Mouse (Mus musculus) heart, embryonic 13.5 days (tissue): ENCODE data around the gene Gm17019. TPM values are rescaled to one million over a fixed set of nuclear protein-coding genes. Genes with fewer than 3 reads are reported as not detected.
"Not testable (repeated sequence)": the region's sequence is repeated elsewhere in the genome, so short reads cannot be mapped to it uniquely, and the experiment has no call there.

ENCODE experiments used
- ATAC-seq: fragments of 200-750 bp; cut with Nextera tagmentation; 2 replicates; pipeline ENCODE4 v1.8.0; 2017; ENCODE audit warnings: moderate TSS enrichment; ENCODE audit not compliant: insufficient number of reproducible peaks, low FRiP score, low TSS enrichment; ENCODE audit errors: extremely low read depth
- H3K27ac ChIP-seq: fragments of 300-500 bp; sonication (generic); replicated peaks from 2 replicates; pipeline ENCODE4 v1.5.1; 2015; ENCODE audit warnings: moderate library complexity, mild to moderate bottlenecking, inconsistent platforms
- H3K27me3 ChIP-seq: fragments of 300-500 bp; sonication (generic); replicated peaks from 2 replicates; pipeline ENCODE4 v1.6.1; 2015; ENCODE audit warnings: mild to moderate bottlenecking, inconsistent platforms
- H3K36me3 ChIP-seq: fragments of 300-500 bp; sonication (generic); 2 replicates; pipeline ENCODE4 v1.6.1; 2015; ENCODE audit warnings: mild to moderate bottlenecking, inconsistent platforms
- H3K4me1 ChIP-seq: fragments of 300-500 bp; sonication (generic); 2 replicates; pipeline ENCODE4 v1.6.1; 2015; ENCODE audit warnings: inconsistent platforms
- H3K4me2 ChIP-seq: fragments of 300-500 bp; sonication (generic); 2 replicates; pipeline ENCODE4 v1.6.1; 2015; ENCODE audit warnings: inconsistent platforms, mild to moderate bottlenecking, moderate library complexity
- H3K4me3 ChIP-seq: fragments of 300-500 bp; sonication (generic); 2 replicates; pipeline ENCODE4 v1.5.1; 2015; ENCODE audit warnings: moderate library complexity, mild to moderate bottlenecking, inconsistent platforms
- H3K9ac ChIP-seq: fragments of 300-500 bp; sonication (generic); 2 replicates; pipeline ENCODE4 v1.6.1; 2015; ENCODE audit warnings: inconsistent platforms, mild to moderate bottlenecking, moderate library complexity
- H3K9me3 ChIP-seq: fragments of 300-500 bp; sonication (generic); 2 replicates; pipeline ENCODE4 v1.6.1; 2016; ENCODE audit warnings: inconsistent platforms
- WGBS: fragments of 180-500 bp; shearing (Covaris S2); methylation state at CpG from one replicate; pipeline ENCODE4 v1.1.7; 2015; ENCODE audit warnings: mixed read lengths; 5-methylcytosine and 5-hydroxymethylcytosine counted together
- polyA plus RNA-seq: library from polyadenylated mRNA; unstranded; fragments of >200 nt; fragmentation: Nextera tagmentation; extraction: Ambion mirVana; gene quantifications from 2 replicates; pipeline ENCODE4 v1.2.1, GENCODE M21; 2015

Gene Gm17019
- polyA plus RNA-seq, 1 experiment from 2014 or later, result not detected

GRCm38 (mm10) chr5:15020067-15020466 lies 12.7 kb downstream of the Gm17019 start:
- H3K27ac ChIP-seq, H3K27me3 ChIP-seq, H3K4me3 ChIP-seq, H3K9ac ChIP-seq, H3K4me2 ChIP-seq, ATAC-seq, H3K36me3 ChIP-seq, H3K4me1 ChIP-seq: not testable (repeated sequence)
- 63% methylated on average over 2 of the region's 2 CpGs for WGBS
- H3K9me3 ChIP-seq, result peaks cover 38% of the 10 kb centered on the region

DNA sequence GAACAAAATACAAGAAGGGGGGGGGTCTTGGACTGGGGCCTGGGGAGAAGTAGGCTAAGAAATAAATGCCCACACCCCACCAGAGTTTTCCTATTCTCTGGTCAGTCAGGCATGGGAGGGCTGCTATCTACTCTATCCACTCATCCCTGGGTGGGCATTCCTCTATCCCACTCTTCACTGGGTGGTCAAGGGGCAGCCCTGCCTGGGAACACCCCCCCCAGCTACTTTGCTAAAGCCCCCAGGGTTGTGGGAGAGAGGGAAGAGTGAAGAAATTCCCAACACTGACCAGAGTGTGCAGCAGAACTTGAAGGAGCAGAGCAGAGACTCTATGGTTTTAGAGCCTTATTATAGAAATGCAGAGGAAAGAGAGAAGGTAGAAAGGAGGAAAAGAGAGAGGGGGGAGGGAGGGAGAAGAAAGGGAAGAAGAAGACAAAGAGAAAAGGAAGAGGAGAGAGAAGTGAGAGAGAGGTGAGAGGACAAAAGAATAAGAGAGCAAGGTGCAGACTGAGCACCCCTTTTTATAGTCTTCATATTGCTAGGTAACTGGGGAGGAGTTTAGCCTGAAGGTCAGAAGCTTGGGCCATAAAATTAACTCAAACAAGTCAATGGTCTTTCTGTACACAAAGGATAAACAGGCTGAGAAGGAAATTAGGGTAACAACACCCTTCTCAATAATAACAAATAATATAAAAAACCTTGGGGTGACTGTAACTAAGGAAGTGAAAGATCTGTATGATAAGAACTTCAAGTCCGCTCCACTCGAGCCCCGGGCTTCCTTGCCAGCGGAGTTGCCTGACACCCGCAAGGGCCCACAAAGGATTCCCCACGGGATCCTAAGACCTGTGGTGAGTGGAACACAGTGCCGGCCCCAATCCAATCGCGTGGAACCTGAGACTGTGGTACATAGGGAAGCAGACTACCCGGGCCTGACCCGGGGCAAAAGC lies 21.9 kb downstream of the Gm17019 start:
- not testable (repeated sequence) for H3K4me2 ChIP-seq, H3K4me3 ChIP-seq, H3K27me3 ChIP-seq, ATAC-seq, H3K27ac ChIP-seq, H3K4me1 ChIP-seq, H3K36me3 ChIP-seq, H3K9ac ChIP-seq
- peaks cover 17% of the 10 kb centered on the region for H3K9me3 ChIP-seq
- 76% methylated on average over 11 of the region's 11 CpGs for WGBS

DNA sequence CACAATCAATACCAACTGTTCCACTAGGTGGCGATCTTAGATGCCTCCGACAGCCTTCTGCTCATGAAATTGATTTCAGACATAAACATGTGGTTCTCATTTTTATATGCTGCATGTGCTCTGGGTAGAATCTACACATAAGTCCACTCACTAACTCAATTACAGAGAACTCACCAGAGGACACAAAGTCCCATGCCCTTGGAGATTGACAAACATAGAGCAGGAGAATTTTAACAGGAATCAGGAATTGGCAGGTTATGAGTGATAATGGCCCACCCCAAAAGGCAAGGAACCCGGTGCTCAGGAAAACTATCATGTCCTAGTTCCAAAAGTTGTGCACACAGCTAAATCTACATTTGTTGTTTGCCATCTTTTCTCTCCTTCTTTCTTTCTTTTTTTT lies 25.9 kb downstream of the Gm17019 start:
- H3K4me1 ChIP-seq, ATAC-seq, H3K36me3 ChIP-seq, H3K27me3 ChIP-seq, H3K4me2 ChIP-seq, H3K4me3 ChIP-seq, H3K9ac ChIP-seq, H3K27ac ChIP-seq: not testable (repeated sequence)
- WGBS, result 46% methylated on average over 3 of the region's 3 CpGs
- peaks cover 37% of the 10 kb centered on the region for H3K9me3 ChIP-seq

DNA sequence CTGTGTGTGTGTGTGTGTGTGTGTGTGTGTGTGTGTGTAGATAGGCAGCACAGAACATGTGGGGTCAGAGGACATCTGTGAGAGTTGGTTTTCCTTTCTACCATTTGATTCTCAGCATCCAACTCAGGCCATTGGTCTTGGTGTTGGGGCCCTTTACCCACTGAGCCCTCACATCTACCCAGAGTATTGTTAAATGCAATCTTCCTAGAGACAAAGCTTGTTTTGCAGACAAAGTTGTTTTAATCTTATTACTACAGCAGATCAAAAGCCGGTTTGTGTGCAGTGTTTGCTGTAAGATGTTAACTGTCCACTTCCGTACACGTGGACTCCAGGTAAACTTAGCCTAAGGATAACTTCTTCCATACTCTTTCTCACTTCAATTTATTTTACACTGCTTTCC lies 26.5 kb downstream of the Gm17019 start:
- H3K9me3 ChIP-seq, result peaks cover 33% of the 10 kb centered on the region
- H3K27me3 ChIP-seq, ATAC-seq, H3K9ac ChIP-seq, H3K27ac ChIP-seq, H3K4me2 ChIP-seq, H3K36me3 ChIP-seq, H3K4me3 ChIP-seq, H3K4me1 ChIP-seq: not testable (repeated sequence)
- WGBS, result 62% methylated on average over 3 of the region's 3 CpGs

DNA sequence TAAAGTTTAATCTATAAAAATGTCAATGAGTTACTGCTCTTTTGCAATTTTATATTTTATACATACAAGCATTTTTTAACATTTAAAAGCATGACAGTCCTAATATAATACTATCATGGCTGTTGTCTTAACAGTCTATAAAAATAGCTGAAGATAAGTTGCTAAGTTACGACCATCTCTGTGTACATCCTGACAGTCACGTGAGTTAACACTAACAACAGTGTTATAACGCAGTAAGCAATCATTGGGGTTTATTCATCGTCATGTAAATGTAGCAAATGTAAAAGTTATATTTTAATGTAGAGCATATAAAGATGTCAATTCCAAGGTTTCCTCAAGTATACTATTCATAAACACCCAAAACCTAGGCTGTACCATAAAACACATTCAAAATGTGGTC lies 27.2 kb downstream of the Gm17019 start:
- not testable (repeated sequence) for ATAC-seq, H3K4me3 ChIP-seq, H3K27me3 ChIP-seq, H3K27ac ChIP-seq, H3K9ac ChIP-seq, H3K36me3 ChIP-seq, H3K4me1 ChIP-seq, H3K4me2 ChIP-seq
- WGBS, result 46% methylated on average over 3 of the region's 4 CpGs
- peaks cover 30% of the 10 kb centered on the region for H3K9me3 ChIP-seq

DNA sequence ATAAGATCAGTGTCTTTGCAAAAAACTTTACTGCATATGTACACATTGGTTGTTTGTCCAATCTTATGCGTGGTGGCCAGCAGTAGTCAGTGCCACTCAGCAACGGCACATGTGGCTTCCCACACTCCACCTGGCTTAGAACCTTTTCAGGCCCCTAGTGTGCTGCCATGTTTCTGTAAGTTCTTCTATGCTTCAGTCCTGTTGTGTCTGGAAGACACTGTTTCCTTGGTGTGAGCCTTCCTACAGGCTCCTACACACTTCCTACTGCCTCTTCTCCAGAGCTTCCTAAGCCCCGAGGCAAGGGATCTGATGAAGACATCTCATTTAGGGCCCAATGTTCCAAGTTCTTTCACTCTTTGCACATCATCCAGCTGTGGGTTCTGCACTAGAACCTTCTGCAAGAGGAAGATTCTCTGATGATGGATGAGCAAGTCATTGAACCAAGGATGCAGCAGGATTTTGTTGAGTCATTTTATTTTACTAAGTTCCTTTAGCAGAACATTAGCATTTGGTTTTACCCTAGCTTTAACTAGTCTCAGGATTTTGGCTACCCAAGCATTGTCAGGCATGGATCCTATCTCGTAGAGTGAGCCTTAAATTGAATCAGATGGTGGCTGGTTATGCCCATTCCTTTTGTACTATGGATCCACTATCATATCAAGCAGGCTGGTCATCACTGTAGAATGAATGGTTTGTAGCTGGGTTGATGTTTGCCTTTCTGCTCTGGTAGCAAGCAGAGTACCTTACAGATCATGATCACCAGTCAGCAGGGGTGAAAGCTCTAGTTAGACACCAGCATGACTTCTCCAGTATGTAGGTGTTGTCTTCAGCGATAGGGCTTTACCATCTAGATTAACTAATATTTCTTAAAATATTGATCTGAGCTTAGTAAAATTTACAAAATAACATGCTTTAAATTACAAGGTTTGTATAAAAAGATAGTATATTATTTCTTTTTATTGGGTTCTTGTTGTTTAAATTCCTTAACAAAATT lies 27.9 kb downstream of the Gm17019 start:
- H3K4me2 ChIP-seq, H3K4me1 ChIP-seq, H3K27ac ChIP-seq, H3K4me3 ChIP-seq, H3K36me3 ChIP-seq, H3K9ac ChIP-seq, H3K27me3 ChIP-seq: not testable (repeated sequence)
- ATAC-seq, result peak; percentile 77
- H3K9me3 ChIP-seq, result peaks cover 34% of the 10 kb centered on the region
- 62% methylated on average over 5 of the region's 5 CpGs for WGBS

DNA sequence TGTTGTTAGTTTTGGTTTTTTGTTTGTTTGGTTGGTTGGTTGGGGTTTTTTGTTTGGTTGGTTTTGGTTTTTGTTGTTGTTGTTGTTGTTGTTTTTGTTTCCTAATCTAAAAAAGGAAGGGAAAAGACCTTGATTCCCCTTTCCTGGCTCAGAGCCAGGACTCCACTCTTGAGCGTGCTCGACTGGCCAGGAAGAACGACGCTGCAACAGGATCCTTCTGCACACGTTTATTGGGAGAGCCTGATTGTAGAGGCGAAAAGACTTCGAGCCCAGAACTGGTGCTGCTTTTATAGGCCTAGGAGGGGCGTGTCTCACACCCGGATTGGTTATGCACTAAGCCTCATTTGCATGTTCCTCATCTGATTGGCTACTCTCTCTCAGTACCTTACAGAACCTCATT lies 34.7 kb downstream of the Gm17019 start:
- not testable (repeated sequence) for H3K4me3 ChIP-seq, H3K27me3 ChIP-seq, H3K4me2 ChIP-seq, H3K4me1 ChIP-seq, H3K36me3 ChIP-seq, ATAC-seq, H3K27ac ChIP-seq, H3K9ac ChIP-seq
- 72% methylated on average over 9 of the region's 9 CpGs for WGBS
- H3K9me3 ChIP-seq, result peaks cover 37% of the 10 kb centered on the region

GRCm38 (mm10) chr5:14997556-14997955 lies 35.2 kb downstream of the Gm17019 start:
- ATAC-seq, H3K4me1 ChIP-seq, H3K9ac ChIP-seq, H3K36me3 ChIP-seq, H3K27me3 ChIP-seq, H3K27ac ChIP-seq, H3K4me2 ChIP-seq, H3K4me3 ChIP-seq: not testable (repeated sequence)
- 71% methylated on average over 4 of the region's 4 CpGs for WGBS
- H3K9me3 ChIP-seq, result peaks cover 35% of the 10 kb centered on the region

DNA sequence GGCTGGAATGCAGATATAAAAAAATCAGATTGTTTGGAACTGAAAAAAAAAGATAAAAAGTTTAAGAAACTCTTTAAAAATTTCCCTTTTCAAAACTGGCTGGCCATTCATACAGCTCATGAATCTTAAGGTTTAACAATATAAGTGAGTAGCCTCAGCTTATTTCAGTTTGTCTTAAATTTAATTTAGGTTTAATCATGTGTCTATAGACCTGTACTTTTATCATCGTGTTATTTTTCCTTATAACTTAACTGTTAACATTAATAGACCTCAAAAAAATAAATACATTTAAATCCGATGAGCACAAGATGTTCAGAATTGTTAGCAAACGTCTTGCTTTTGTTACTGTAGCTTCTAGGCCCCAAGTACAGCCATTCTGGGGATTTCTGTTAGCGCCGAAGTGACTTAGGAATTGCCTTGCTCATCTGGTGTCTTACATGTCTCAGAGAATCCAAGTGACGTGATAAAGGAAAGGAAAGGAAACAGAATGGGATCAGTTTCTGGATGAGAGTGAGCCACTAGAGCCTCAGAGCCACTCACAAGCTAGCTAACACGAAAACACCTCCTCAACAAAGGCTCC lies 36.0 kb downstream of the Gm17019 start:
- not testable (repeated sequence) for H3K27ac ChIP-seq, H3K9ac ChIP-seq, H3K4me2 ChIP-seq, H3K36me3 ChIP-seq, ATAC-seq, H3K4me1 ChIP-seq, H3K27me3 ChIP-seq, H3K4me3 ChIP-seq
- WGBS, result 64% methylated on average over 7 of the region's 7 CpGs
- peaks cover 31% of the 10 kb centered on the region for H3K9me3 ChIP-seq

GRCm38 (mm10) chr5:14994124-14994523 lies 38.7 kb downstream of the Gm17019 start:
- H3K9me3 ChIP-seq, result peaks cover 36% of the 10 kb centered on the region
- WGBS, result 74% methylated on average over 6 of the region's 6 CpGs
- peak; percentile 83 for ATAC-seq
- not testable (repeated sequence) for H3K36me3 ChIP-seq, H3K27me3 ChIP-seq, H3K9ac ChIP-seq, H3K4me1 ChIP-seq, H3K4me3 ChIP-seq, H3K4me2 ChIP-seq, H3K27ac ChIP-seq
